Mouse (Mus musculus): ENCODE results near the gene Coil. TPM values are rescaled to one million over a fixed set of nuclear protein-coding genes. Genes with fewer than 3 reads are reported as not detected.
A peak's percentile ranks its signal among the peaks of the same experiment; 100 is the strongest.

The Coil gene
- polyA plus RNA-seq, 1 experiment from 2014 or later: 9.5 TPM

DNA sequence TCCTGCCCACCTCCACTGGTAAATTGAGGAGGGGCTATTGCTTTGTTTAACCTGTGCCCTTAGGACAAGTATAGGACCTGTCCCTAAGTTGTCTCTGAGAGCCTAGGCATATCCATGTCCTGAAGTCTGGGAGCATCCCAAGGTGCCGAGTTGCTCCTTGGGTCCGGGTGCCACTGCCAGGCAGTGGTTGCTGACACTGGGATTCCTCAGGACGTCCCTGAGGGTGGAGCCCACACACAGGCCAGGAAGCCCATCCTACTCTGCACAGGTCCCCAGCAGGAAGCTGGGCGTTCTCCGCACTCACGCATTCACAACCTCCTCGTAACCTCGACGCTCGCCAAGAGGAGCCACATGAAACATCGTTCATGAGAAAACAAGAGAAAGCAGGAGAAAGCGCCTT is 28.6 kb upstream of the Coil start:
- Histone ChIP-seq H3K36me3 (ENCODE audit: control insufficient read depth, insufficient read depth, low read length) (no peaks in the 10 kb centered on the region; the same call in 1 of the 2 replicates), H3K4me3 (ENCODE audit: low read depth, low read length) (no peak overlapping the region), H3K27me3 (replicated peaks; ENCODE audit: control insufficient read depth, insufficient read depth, low read length) (no peaks in the 10 kb centered on the region), H3K9me3 (ENCODE audit: control insufficient read depth, low read length) (no peaks in the 10 kb centered on the region), H3K9ac (ENCODE audit: low read depth, low read length) (no peak overlapping the region), H3K4me2 (no peak overlapping the region), H3K27ac (ENCODE audit: low read depth, low read length) (no peak overlapping the region), H3K4me1 (replicated peaks; ENCODE audit: control insufficient read depth, insufficient read depth, low read length) (no peaks in the 10 kb centered on the region)
- no peak for DNase-seq (ENCODE audit: low spot score)
- 74% methylated on average over 12 of the region's 12 CpGs for WGBS
- ATAC-seq (replicated peaks; ENCODE audit: low FRiP score): no peak

DNA sequence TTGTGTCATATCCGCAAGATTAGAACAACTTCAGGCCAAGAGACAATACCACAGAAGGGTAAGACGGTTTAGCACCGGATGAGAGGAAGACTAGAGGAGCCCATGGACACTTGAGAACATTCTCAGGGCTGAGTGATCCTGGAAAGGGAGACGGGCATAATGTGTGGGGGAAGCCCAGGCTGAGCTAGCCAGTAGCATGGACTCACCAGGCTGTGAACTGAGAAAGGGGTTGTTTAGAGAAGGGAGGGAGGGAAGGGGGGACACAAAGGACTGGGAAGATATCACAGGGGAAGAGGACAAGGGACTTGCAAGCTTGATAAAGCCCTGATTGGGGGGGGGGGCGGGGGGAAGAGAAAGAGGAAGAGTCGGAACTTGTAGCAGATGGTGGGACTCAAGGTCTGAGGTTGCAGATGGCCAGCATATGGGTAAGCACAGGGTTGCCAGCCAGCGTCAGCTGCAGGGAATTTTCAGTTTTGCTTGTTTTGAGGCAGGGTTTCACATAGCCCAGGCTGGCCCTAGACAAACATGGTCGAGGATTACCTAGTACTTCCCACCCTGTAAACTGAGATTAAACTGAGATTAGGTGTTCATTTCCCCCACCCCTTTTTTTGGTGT is 24.0 kb upstream of the Coil start:
- H3K4me2 ChIP-seq: no peak overlapping the region
- no peak overlapping the region for H3K27ac ChIP-seq (ENCODE audit: low read depth, low read length)
- no peak overlapping the region for H3K9ac ChIP-seq (ENCODE audit: low read depth, low read length)
- ATAC-seq (replicated peaks; ENCODE audit: low FRiP score): no peak
- no peaks in the 10 kb centered on the region; the same call in 1 of the 2 replicates for H3K4me1 ChIP-seq (replicated peaks; ENCODE audit: control insufficient read depth, insufficient read depth, low read length)
- H3K27me3 ChIP-seq (replicated peaks; ENCODE audit: control insufficient read depth, insufficient read depth, low read length): no peaks in the 10 kb centered on the region
- no peak for DNase-seq (ENCODE audit: low spot score)
- WGBS: 47% methylated on average over 7 of the region's 8 CpGs
- H3K4me3 ChIP-seq (ENCODE audit: low read depth, low read length): no peak overlapping the region
- H3K36me3 ChIP-seq (ENCODE audit: control insufficient read depth, insufficient read depth, low read length): no peaks in the 10 kb centered on the region; the same call in 1 of the 2 replicates
- no peaks in the 10 kb centered on the region for H3K9me3 ChIP-seq (ENCODE audit: control insufficient read depth, low read length)

DNA sequence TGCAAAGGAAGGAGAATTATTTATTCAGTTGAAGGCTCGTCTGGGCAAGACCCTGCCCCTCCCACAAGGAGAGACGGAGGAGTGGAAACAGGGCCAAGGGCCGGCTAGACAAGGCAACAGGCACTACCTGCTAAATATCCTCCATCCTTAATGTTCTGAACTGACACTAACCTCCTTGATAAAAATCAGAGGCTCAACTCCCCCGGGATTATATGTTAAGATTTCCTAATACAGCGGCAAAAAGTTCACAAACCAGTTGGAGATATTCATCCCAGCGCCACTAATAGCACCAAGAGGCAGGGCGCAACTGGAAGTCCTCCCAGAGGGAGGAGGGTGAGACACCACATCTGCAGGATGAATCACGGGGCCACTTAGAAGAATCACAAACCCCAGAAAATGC is 21.2 kb upstream of the Coil start:
- no peak overlapping the region for H3K4me2 ChIP-seq
- H3K36me3 ChIP-seq (ENCODE audit: control insufficient read depth, insufficient read depth, low read length): no peaks in the 10 kb centered on the region; the same call in 1 of the 2 replicates
- no peak overlapping the region for H3K9ac ChIP-seq (ENCODE audit: low read depth, low read length)
- no peak overlapping the region for H3K27ac ChIP-seq (ENCODE audit: low read depth, low read length)
- H3K27me3 ChIP-seq (replicated peaks; ENCODE audit: control insufficient read depth, insufficient read depth, low read length): no peaks in the 10 kb centered on the region
- ATAC-seq (replicated peaks; ENCODE audit: low FRiP score) (no peak), DNase-seq (ENCODE audit: low spot score) (no peak)
- H3K4me1 ChIP-seq (replicated peaks; ENCODE audit: control insufficient read depth, insufficient read depth, low read length): peaks cover 6% of the 10 kb centered on the region
- no peak overlapping the region for H3K4me3 ChIP-seq (ENCODE audit: low read depth, low read length)
- 79% methylated on average over 8 of the region's 8 CpGs for WGBS
- H3K9me3 ChIP-seq (ENCODE audit: control insufficient read depth, low read length): no peaks in the 10 kb centered on the region

DNA sequence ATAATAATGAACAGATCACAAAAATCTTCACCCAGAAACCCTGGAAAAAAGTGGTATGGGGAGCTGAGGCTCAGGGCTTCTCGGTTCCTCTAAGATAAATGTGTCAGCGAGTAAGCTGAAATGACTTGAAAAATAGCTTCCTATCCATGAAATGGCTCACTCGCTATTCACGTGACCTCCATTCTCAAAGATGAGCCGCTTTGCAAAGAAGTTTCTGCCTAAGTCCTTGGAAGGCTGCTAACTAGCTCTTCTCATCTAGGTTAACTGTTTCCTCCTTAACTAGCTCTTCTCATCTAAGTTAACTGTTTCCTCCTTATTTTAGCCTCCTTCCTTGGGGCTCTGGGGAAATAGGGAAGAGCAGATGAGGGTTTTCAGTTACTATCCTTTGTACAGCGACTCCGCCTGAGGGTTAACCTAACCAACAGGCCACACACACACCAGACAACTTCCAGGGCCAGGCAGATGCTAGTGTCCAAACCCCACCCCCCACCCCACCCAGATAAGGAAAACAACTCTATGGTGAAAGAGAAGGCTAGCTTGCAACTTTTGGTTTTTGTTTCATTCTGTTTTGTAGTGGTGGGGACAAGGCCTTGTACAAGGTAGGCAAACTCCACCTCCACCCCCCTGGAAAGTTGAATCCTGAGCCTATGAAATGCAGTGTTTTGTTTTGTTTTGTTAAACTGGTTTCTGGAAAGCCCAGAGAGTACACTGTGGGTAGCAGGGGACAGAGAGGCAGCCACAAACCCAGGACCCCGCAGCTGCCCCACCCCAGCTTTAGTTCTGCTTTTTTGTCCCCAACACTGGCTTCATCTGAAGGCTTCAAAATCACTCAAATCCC is 20.0 kb upstream of the Coil start:
- H3K4me1 ChIP-seq (replicated peaks; ENCODE audit: control insufficient read depth, insufficient read depth, low read length): peaks cover 6% of the 10 kb centered on the region
- DNase-seq (ENCODE audit: low spot score) (no peak), ATAC-seq (replicated peaks; ENCODE audit: low FRiP score) (no peak)
- H3K27ac ChIP-seq (ENCODE audit: low read depth, low read length): no peak overlapping the region
- no peak overlapping the region for H3K4me3 ChIP-seq (ENCODE audit: low read depth, low read length)
- H3K9me3 ChIP-seq (ENCODE audit: control insufficient read depth, low read length): no peaks in the 10 kb centered on the region
- WGBS: 70% methylated on average over 8 of the region's 8 CpGs
- no peak overlapping the region for H3K4me2 ChIP-seq
- H3K9ac ChIP-seq (ENCODE audit: low read depth, low read length): no peak overlapping the region
- H3K36me3 ChIP-seq (ENCODE audit: control insufficient read depth, insufficient read depth, low read length): no peaks in the 10 kb centered on the region; the same call in 1 of the 2 replicates
- H3K27me3 ChIP-seq (replicated peaks; ENCODE audit: control insufficient read depth, insufficient read depth, low read length): no peaks in the 10 kb centered on the region

DNA sequence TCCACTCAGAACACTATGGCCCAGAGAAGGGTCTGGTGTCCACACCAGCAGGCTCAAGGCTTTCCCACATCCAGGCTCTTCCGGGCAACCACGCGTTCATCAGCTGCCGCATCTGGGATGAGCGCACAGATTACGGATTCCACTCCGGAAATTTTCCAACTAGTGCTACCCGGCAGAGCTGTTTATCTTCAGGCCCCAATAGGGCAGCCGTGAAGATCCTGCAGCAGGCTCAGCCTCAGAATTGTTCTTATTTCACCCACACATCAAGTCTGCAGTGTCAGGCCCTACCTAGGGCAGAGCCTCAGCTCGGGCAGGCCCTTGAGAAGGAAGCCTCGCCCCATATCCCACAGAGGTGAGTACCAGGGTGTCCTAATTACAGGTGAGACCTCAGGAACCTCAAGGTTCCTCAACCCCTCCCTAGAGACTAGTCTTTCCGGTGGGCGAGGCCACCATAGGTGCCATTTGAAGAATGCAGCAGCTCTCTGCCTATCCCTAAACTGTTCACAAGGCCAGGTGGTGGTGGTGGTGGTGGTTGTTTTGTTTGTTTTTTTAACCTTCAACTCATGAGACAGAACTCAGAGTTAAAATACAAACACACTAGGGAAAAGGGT is 19.3 kb upstream of the Coil start:
- DNase-seq (ENCODE audit: low spot score) (no peak), ATAC-seq (replicated peaks; ENCODE audit: low FRiP score) (no peak)
- no peaks in the 10 kb centered on the region for H3K36me3 ChIP-seq (ENCODE audit: control insufficient read depth, insufficient read depth, low read length)
- H3K4me1 ChIP-seq (replicated peaks; ENCODE audit: control insufficient read depth, insufficient read depth, low read length): peaks cover 8% of the 10 kb centered on the region
- H3K4me2 ChIP-seq: no peak overlapping the region
- no peak overlapping the region for H3K9ac ChIP-seq (ENCODE audit: low read depth, low read length)
- no peaks in the 10 kb centered on the region for H3K27me3 ChIP-seq (replicated peaks; ENCODE audit: control insufficient read depth, insufficient read depth, low read length)
- H3K9me3 ChIP-seq (ENCODE audit: control insufficient read depth, low read length): no peaks in the 10 kb centered on the region
- WGBS: 79% methylated on average over 13 of the region's 13 CpGs
- H3K4me3 ChIP-seq (ENCODE audit: low read depth, low read length): no peak overlapping the region
- no peak overlapping the region for H3K27ac ChIP-seq (ENCODE audit: low read depth, low read length)

DNA sequence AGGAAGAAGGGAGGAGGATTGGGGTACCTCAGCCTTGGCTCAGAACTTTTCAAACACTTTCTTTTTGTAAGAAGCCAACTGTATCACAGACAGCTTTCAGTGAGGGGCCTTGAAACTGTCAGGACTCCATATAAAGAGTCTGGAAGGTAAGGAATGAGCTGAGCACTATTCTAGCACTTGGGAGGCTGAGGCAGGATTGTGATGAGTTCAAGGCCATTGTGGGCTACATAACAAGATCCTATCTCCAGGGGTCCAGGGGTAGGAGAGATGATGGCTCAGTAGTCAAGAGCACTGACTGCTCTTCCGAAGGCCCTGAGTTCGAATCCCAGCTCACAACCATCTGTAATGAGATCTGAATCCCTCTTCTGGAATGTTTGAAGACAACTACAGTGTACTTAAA is 18.5 kb upstream of the Coil start:
- ATAC-seq (replicated peaks; ENCODE audit: low FRiP score) (no peak), DNase-seq (ENCODE audit: low spot score) (no peak)
- Histone ChIP-seq H3K9me3 (ENCODE audit: control insufficient read depth, low read length) (no peaks in the 10 kb centered on the region), H3K4me3 (ENCODE audit: low read depth, low read length) (no peak overlapping the region), H3K4me1 (replicated peaks; ENCODE audit: control insufficient read depth, insufficient read depth, low read length) (peaks cover 8% of the 10 kb centered on the region), H3K9ac (ENCODE audit: low read depth, low read length) (no peak overlapping the region), H3K4me2 (no peak overlapping the region), H3K36me3 (ENCODE audit: control insufficient read depth, insufficient read depth, low read length) (no peaks in the 10 kb centered on the region), H3K27me3 (replicated peaks; ENCODE audit: control insufficient read depth, insufficient read depth, low read length) (no peaks in the 10 kb centered on the region), H3K27ac (ENCODE audit: low read depth, low read length) (no peak overlapping the region)
- 92% methylated on average over 2 of the region's 2 CpGs for WGBS

DNA sequence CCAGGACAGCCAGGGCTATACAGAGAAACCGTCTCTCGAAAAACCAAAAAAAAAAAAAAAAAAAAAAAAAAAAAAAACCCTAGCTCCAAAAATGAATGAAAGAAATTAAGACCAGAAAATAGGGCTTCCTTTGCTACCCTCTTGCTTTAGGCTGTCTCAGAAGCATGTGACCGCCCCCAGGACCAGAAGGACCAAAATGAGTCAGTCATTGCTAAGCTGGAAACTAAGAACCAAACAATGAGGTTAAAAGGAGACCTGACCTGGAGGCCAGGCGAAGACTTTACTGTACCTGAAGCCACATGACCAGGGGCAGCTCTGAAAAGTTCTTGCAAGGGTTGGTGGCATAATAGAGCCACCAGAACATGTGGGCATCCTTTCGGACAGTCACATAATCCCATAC is 17.9 kb upstream of the Coil start:
- no peak overlapping the region for H3K4me2 ChIP-seq

DNA sequence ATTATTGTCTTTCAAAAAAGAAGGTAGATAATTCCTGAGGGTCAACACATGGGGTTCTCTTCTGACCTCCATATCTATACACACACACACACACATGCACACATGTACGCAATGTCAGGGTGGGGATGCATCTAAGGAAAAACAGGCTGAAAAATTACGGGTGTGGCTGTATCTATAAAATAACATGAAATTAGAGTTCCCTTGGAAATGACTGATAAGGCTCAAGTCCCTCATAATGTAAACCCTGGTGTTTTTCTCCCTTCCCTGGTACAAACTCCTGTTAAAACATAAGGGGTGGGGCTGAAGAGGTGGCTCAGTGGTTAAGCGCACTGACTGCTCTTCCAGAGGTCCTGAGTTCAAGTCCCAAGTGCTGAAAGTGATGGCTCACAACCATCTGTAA is 16.5 kb upstream of the Coil start:
- H3K4me2 ChIP-seq: no peak overlapping the region; the same call in 1 of the 2 replicates
- H3K27me3 ChIP-seq (replicated peaks; ENCODE audit: control insufficient read depth, insufficient read depth, low read length): no peaks in the 10 kb centered on the region
- H3K36me3 ChIP-seq (ENCODE audit: control insufficient read depth, insufficient read depth, low read length): no peaks in the 10 kb centered on the region
- no peak overlapping the region for H3K4me3 ChIP-seq (ENCODE audit: low read depth, low read length)
- no peak overlapping the region for H3K27ac ChIP-seq (ENCODE audit: low read depth, low read length)
- H3K9ac ChIP-seq (ENCODE audit: low read depth, low read length): no peak overlapping the region
- 78% methylated on average over 3 of the region's 3 CpGs for WGBS
- ATAC-seq (replicated peaks; ENCODE audit: low FRiP score): peak; percentile 44; the same call in 1 of the 2 replicates
- no peaks in the 10 kb centered on the region for H3K9me3 ChIP-seq (ENCODE audit: control insufficient read depth, low read length)
- H3K4me1 ChIP-seq (replicated peaks; ENCODE audit: control insufficient read depth, insufficient read depth, low read length): peaks cover 8% of the 10 kb centered on the region
- DNase-seq (ENCODE audit: low spot score): no peak

More for the DNA sequence above, 17.9 kb upstream of the Coil start:
- H3K4me1 ChIP-seq (replicated peaks; ENCODE audit: control insufficient read depth, insufficient read depth, low read length): peaks cover 8% of the 10 kb centered on the region
- H3K9ac ChIP-seq (ENCODE audit: low read depth, low read length): no peak overlapping the region
- no peak for ATAC-seq (replicated peaks; ENCODE audit: low FRiP score)
- no peaks in the 10 kb centered on the region for H3K27me3 ChIP-seq (replicated peaks; ENCODE audit: control insufficient read depth, insufficient read depth, low read length)
- H3K9me3 ChIP-seq (ENCODE audit: control insufficient read depth, low read length): no peaks in the 10 kb centered on the region
- H3K27ac ChIP-seq (ENCODE audit: low read depth, low read length): no peak overlapping the region
- no peak overlapping the region for H3K4me3 ChIP-seq (ENCODE audit: low read depth, low read length)
- 81% methylated on average over 5 of the region's 5 CpGs for WGBS
- H3K36me3 ChIP-seq (ENCODE audit: control insufficient read depth, insufficient read depth, low read length): no peaks in the 10 kb centered on the region
- no peak for DNase-seq (ENCODE audit: low spot score)
